Mouse (Mus musculus) E14TG2a.4 (cell line): ENCODE results near the gene Tmbim6.

Experiments
- CTCF ChIP-seq: conservative IDR thresholded peaks from 2 replicates; pipeline ENCODE4 v1.5.1; 2014; ENCODE audit warnings: low read length
- NANOG ChIP-seq: IDR thresholded peaks from 2 replicates; pipeline ENCODE4 v1.6.1; 2014; ENCODE audit warnings: borderline replicate concordance, low read length, mixed read lengths
- POU5F1 ChIP-seq: IDR thresholded peaks from 2 replicates; pipeline ENCODE4 v1.6.1; 2014; ENCODE audit warnings: low read length, borderline replicate concordance

DNA sequence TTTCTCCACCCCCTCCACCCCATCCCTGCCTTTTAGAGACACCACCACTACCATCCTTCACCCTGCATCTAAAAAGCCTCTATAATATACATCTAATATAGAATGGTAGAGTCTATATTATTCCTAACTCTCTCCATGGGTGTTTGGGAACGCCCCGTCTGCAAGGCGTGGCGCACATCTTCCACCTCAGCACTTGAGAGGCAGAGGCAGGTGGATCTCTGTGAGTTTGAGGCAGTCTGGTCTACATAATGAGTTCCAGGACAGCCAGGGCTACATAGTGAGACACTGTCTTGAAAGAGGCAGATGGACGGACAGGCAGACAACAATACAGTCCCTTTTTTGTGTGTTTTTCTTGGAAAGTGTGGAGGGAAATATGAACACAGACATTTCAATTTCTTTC, 17.6 kb upstream of the Tmbim6 start:
- no peak for TF ChIP-seq CTCF
- no peak for TF ChIP-seq POU5F1
- no peak for TF ChIP-seq NANOG
